16 mouse cellular contexts compared by ENCODE assay signal in the genomic region with DNA sequence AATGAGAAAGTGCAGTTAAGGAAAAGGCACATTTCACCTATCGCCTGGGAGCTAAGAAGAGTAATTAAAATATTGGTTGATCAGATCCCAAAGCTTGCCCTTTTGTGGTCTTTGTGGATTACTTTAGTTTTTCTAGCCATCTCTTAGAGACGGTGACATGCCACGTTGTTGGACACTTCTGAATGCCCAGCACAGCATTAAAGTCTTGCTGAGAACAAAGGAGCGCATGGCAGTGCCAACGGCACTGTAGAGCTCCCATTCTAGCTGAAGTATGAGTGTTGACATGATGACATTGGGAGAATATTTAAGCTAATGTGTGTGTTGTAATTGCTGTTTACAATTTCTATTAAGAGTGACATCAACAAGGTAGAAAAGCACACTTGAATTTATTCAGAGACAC.
"Had no signal": no experiment of that assay in that cellular context is flagged by ENCODE, and none has a peak within 500 bp of the region (broad histone marks: within the 10 kb centered on the region; RNA-seq: fewer than 3 reads in every experiment).

No protein-coding gene starts in this region.

- DNase-seq: kidney, adult 2 months; kidney, postnatal 14 days; kidney, postnatal 4 days; layer of hippocampus, postnatal 36 days; left cerebral cortex, postnatal 4 days; thymus, adult 18-20 months; thymus, postnatal 36 days had no signal

- ATAC-seq: intestine, postnatal 0 days; midbrain, embryonic 16.5 days had no signal

- H3K4me3 ChIP-seq: left cerebral cortex, adult 2 months; limb, embryonic 12.5 days; limb, embryonic 15.5 days; midbrain, embryonic 12.5 days; neural tube, embryonic 12.5 days; neural tube, embryonic 15.5 days had no signal

- H3K4me1 ChIP-seq: limb, embryonic 12.5 days; limb, embryonic 15.5 days; midbrain, embryonic 12.5 days; neural tube, embryonic 12.5 days; neural tube, embryonic 15.5 days had no signal

- H3K27ac ChIP-seq: left cerebral cortex, adult 2 months; limb, embryonic 12.5 days; limb, embryonic 15.5 days; liver, embryonic 14.5 days; midbrain, embryonic 12.5 days; neural tube, embryonic 12.5 days; neural tube, embryonic 15.5 days had no signal
